Mouse (Mus musculus) liver, postnatal 0 days (tissue): ENCODE measurements at regions not wholly inside any gene's neighbourhood (a gene's known extent, or its start where the extent isn't known, plus 50 kb on each side); places are given as distances from the start of the nearest gene placed in this dataset.

Experiments used
- CTCF ChIP-seq: sonication (generic); IDR thresholded peaks from 2 replicates; pipeline ENCODE4 v1.5.1; 2016; ENCODE audit warnings: antibody characterized with exemption, low read depth
- EP300 ChIP-seq: IDR thresholded peaks from 2 replicates; pipeline ENCODE4 v1.6.1; 2016; ENCODE audit warnings: antibody characterized with exemption, low read depth, mild to moderate bottlenecking

GRCm38 (mm10) chr14:25063090-25063489 is 395.9 kb upstream of the Zmiz1 start:
- TF ChIP-seq CTCF (no peak), EP300 (no peak)
